Mouse (Mus musculus) kidney, embryonic 16.5 days (tissue): ENCODE results near the gene Pecr. TPM values are rescaled to one million over a fixed set of nuclear protein-coding genes. Genes with fewer than 3 reads are reported as not detected.
A peak's percentile ranks its signal among the peaks of the same experiment; 100 is the strongest.

Experiments used
- ATAC-seq: fragments of 200-750 bp; cut with Nextera tagmentation; 2 replicates; pipeline ENCODE4 v1.8.0; 2017; ENCODE audit warnings: moderate TSS enrichment; ENCODE audit not compliant: low FRiP score, low TSS enrichment
- H3K27ac ChIP-seq: fragments of 300-500 bp; sonication (generic); 2 replicates; pipeline ENCODE4 v1.5.1; 2014; ENCODE audit warnings: low read length
- H3K27me3 ChIP-seq: fragments of 300-500 bp; sonication (generic); 2 replicates; pipeline ENCODE4 v1.6.1; 2014; ENCODE audit warnings: low read length, control low read depth, mixed read lengths; ENCODE audit not compliant: insufficient read depth
- H3K36me3 ChIP-seq: fragments of 300-500 bp; sonication (generic); 2 replicates; pipeline ENCODE4 v1.6.1; 2014; ENCODE audit warnings: low read length, control low read depth, mixed read lengths; ENCODE audit not compliant: insufficient read depth
- H3K4me1 ChIP-seq: fragments of 300-500 bp; sonication (generic); 2 replicates; pipeline ENCODE4 v1.6.1; 2014; ENCODE audit warnings: low read length, control low read depth, mixed read lengths; ENCODE audit not compliant: insufficient read depth
- H3K4me2 ChIP-seq: fragments of 300-500 bp; sonication (generic); replicated peaks from 2 replicates; pipeline ENCODE4 v1.6.1; 2014; ENCODE audit warnings: low read depth, low read length
- H3K4me3 ChIP-seq: fragments of 300-500 bp; sonication (generic); 2 replicates; pipeline ENCODE4 v1.5.1; 2014; ENCODE audit warnings: mild to moderate bottlenecking, low read length
- H3K9ac ChIP-seq: fragments of 300-500 bp; sonication (generic); replicated peaks from 2 replicates; pipeline ENCODE4 v1.6.1; 2014; ENCODE audit warnings: low read length
- H3K9me3 ChIP-seq: fragments of 300-500 bp; sonication (generic); 2 replicates; pipeline ENCODE4 v1.6.1; 2016; ENCODE audit warnings: low read length, control low read depth
- WGBS: fragments of 180-500 bp; shearing (Covaris S2); extraction: QIAGEN DNeasy Blood & Tissue Kit; methylation state at CpG from one replicate; pipeline ENCODE4 v1.1.7; 2014; 5-methylcytosine and 5-hydroxymethylcytosine counted together
- polyA plus RNA-seq: library from polyadenylated mRNA; unstranded; fragments of >200 nt; fragmentation: Nextera tagmentation; extraction: Ambion mirVana; gene quantifications from 2 replicates; pipeline ENCODE4 v1.2.1, GENCODE M21; 2015

Gene Pecr
- polyA plus RNA-seq, result 62.5 and 70.7 TPM in 2 replicates

DNA sequence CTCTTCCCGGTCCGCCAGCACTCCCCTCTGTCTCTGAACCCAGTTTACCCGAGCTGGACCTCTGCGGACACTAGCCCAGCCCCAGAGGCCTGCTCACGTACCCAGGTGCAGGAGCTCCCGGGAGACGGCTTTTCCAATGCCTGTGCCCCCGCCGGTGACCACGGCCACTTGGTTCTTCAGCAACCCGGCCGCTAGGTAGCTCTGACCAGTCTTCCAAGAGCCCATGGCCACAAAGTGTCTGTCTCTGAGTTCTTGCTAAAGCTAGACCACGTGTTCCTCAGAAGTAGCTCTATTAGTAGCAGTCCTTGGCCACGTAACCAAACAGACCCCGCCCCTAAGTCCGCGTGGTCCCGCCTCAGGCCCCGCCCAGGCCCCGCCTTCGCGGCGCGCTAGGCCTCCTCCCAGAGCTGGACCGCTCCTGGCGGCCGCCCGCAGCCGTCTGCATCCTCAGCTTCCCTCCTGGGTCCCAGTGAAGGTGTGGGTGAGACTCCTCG is at the start of gene Pecr, which contains the start of gene Tmem169:
Gene Pecr, minus strand, starts transcription at position 323 of the 494 bp plus-strand sequence.
Gene Tmem169, plus strand, starts transcription at position 378 of the 494 bp plus-strand sequence.
- peak; percentile 98 for ATAC-seq
- Histone ChIP-seq H3K9ac (peak within 1 kb of the TSS; percentile 81), H3K27ac (peak within 1 kb of the TSS; percentile 68), H3K4me3 (peak within 1 kb of the TSS; percentile 74), H3K36me3 (no peaks in the 10 kb centered on the region), H3K27me3 (no peaks in the 10 kb centered on the region), H3K4me2 (peak within 1 kb of the TSS; percentile 89), H3K4me1 (peaks cover 7% of the 10 kb centered on the region; the same call in 1 of the 2 replicates), H3K9me3 (no peaks in the 10 kb centered on the region)
- under 1% methylated on average over 30 of the region's 30 CpGs for WGBS

DNA sequence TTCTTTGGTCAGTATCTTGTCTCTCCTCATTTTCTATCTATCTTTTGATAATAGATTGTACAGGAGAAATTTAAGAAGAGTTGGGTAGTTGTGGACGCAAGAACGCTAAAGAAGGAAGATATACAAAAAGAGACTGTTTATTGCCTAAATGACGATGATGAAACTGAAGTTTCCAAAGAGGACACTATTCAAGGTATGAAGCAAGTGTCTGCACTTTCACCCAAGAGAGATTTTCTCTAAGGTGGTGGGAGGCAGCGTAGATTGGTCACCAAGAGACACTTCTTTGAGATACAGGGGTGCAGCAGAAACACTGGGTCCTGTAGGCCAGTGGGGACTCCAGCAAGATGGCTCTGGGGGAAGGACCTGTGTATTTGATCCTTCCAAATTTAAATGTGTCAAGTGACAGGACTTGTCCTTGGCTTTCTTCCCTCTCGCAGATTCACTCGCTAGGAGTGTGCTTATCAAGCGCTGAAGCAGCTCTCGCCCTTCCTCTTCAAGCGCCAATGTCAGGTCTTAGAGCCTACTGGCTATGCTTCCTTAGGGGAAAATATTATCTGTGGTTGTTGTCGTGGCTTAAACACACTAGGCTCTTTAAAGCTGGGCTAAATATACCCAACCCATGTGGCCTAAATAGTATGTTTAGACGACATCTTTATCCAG is 42.2 kb upstream of the Pecr start:
- Histone ChIP-seq H3K4me2 (no peak overlapping the region), H3K9ac (no peak overlapping the region), H3K4me1 (no peaks in the 10 kb centered on the region), H3K27me3 (no peaks in the 10 kb centered on the region), H3K27ac (no peak overlapping the region), H3K36me3 (peaks cover 55% of the 10 kb centered on the region), H3K9me3 (no peaks in the 10 kb centered on the region), H3K4me3 (no peak overlapping the region)
- 94% methylated on average over 11 of the region's 11 CpGs for WGBS
- no peak for ATAC-seq

- Histone ChIP-seq H3K4me3 (no peak overlapping the region), H3K9me3 (no peaks in the 10 kb centered on the region), H3K27ac (no peak overlapping the region), H3K27me3 (no peaks in the 10 kb centered on the region), H3K4me2 (no peak overlapping the region), H3K4me1 (no peaks in the 10 kb centered on the region), H3K9ac (no peak overlapping the region), H3K36me3 (peaks cover 56% of the 10 kb centered on the region)
- 90% methylated on average over 4 of the region's 4 CpGs for whole genome bisulfite sequencing
- no peak for ATAC-seq
Observed at GRCm38 (mm10) chr1:72323248-72323647, 39.1 kb upstream of the Pecr start.

- WGBS, result 96% methylated on average over 5 of the region's 5 CpGs
- Histone ChIP-seq H3K27me3 (no peaks in the 10 kb centered on the region), H3K9ac (no peak overlapping the region), H3K4me2 (no peak overlapping the region), H3K36me3 (peaks cover 47% of the 10 kb centered on the region), H3K9me3 (no peaks in the 10 kb centered on the region), H3K4me3 (no peak overlapping the region), H3K4me1 (no peaks in the 10 kb centered on the region), H3K27ac (no peak overlapping the region)
- ATAC-seq, result no peak
Observed at GRCm38 (mm10) chr1:72320759-72321158, 36.6 kb upstream of the Pecr start.

- ATAC-seq, result 0 out of 2 replicates have a peak, but pooled peaks have one; percentile 27
- WGBS, result 34% methylated on average over 7 of the region's 7 CpGs
- Histone ChIP-seq H3K36me3 (peaks cover 42% of the 10 kb centered on the region), H3K9ac (no peak overlapping the region), H3K4me2 (no peak overlapping the region), H3K4me3 (no peak overlapping the region), H3K27ac (no peak overlapping the region), H3K27me3 (no peaks in the 10 kb centered on the region), H3K9me3 (no peaks in the 10 kb centered on the region), H3K4me1 (no peaks in the 10 kb centered on the region)
Observed at GRCm38 (mm10) chr1:72316901-72317300, 32.8 kb upstream of the Pecr start.

GRCm38 (mm10) chr1:72316409-72316808 is 32.3 kb upstream of the Pecr start:
- H3K36me3 ChIP-seq, result peaks cover 43% of the 10 kb centered on the region
- H3K9me3 ChIP-seq, result no peaks in the 10 kb centered on the region
- no peak for ATAC-seq
- no peak overlapping the region for H3K9ac ChIP-seq
- H3K27ac ChIP-seq, result no peak overlapping the region
- WGBS, result 69% methylated on average over 8 of the region's 8 CpGs
- H3K27me3 ChIP-seq, result no peaks in the 10 kb centered on the region
- H3K4me3 ChIP-seq, result no peak overlapping the region
- H3K4me2 ChIP-seq, result no peak overlapping the region
- no peaks in the 10 kb centered on the region for H3K4me1 ChIP-seq

DNA sequence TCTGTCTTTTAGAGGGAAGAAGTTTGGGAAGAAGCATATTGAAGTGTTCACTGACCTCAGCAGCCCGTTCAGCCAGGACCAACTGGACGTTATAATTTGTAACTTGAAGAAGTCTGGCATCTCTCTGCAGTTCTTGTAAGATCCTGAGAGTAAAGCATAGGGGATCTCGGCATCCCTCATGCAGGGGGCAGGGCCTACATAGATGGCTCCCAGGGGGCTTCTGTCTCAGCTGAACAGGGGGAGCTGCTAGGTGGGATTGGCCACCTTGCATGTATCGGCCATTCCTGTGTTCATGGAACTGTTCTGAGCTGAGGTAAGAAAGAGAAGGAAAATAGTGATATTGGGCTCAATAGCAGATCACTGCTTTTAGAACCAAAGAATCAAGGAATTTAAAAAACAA is 31.3 kb upstream of the Pecr start:
- peaks cover 35% of the 10 kb centered on the region for H3K36me3 ChIP-seq
- ATAC-seq, result no peak
- H3K4me3 ChIP-seq, result no peak overlapping the region
- H3K9ac ChIP-seq, result no peak overlapping the region
- no peak overlapping the region for H3K27ac ChIP-seq
- H3K27me3 ChIP-seq, result no peaks in the 10 kb centered on the region
- no peaks in the 10 kb centered on the region for H3K4me1 ChIP-seq
- no peaks in the 10 kb centered on the region for H3K9me3 ChIP-seq
- WGBS, result 76% methylated on average over 4 of the region's 4 CpGs
- no peak overlapping the region for H3K4me2 ChIP-seq

DNA sequence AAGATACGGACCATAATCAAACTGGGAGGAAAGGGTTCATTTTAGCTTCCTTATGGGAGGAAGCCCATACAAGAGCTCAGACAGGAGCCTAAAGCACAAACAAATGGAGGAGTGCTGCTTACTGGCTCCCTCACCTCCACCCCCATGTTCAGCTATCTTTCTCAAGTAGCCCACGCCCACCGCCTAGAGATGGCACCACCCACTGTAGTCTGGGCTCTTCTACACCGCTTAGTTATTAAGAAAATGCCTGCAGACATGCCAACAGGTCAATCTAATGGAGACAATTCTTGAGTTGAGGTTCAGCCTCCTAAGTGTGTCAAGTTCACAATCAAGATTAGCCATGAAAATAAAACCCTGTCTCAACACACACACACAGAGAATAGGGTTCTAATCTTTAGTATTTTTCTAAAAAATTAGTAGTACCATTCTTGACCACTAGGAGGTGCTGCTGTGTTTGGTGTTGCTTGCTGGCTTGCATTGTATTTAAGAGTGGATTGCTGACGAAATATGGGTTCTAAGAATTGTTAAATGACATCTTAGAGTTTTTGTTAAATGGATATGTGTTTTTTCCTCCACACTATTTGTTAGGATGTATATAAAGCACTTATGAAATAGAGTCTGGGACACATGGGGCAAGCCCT is 29.4 kb upstream of the Pecr start:
- H3K4me2 ChIP-seq, result no peak overlapping the region
- ATAC-seq, result no peak
- no peak overlapping the region for H3K9ac ChIP-seq
- H3K4me3 ChIP-seq, result no peak overlapping the region
- H3K27ac ChIP-seq, result no peak overlapping the region
- H3K9me3 ChIP-seq, result no peaks in the 10 kb centered on the region
- 82% methylated on average over 5 of the region's 5 CpGs for WGBS
- no peaks in the 10 kb centered on the region for H3K27me3 ChIP-seq
- H3K4me1 ChIP-seq, result peaks cover 12% of the 10 kb centered on the region
- H3K36me3 ChIP-seq, result peaks cover 20% of the 10 kb centered on the region; the same call in 1 of the 2 replicates

- H3K36me3 ChIP-seq, result peaks cover 17% of the 10 kb centered on the region; the same call in 1 of the 2 replicates
- ATAC-seq, result no peak
- no peaks in the 10 kb centered on the region for H3K27me3 ChIP-seq
- no peak overlapping the region for H3K4me2 ChIP-seq
- no peak overlapping the region for H3K9ac ChIP-seq
- H3K4me1 ChIP-seq, result peaks cover 19% of the 10 kb centered on the region
- H3K4me3 ChIP-seq, result no peak overlapping the region
- no peaks in the 10 kb centered on the region for H3K9me3 ChIP-seq
- 83% methylated on average over 9 of the region's 9 CpGs for WGBS
- no peak overlapping the region for H3K27ac ChIP-seq
Observed at GRCm38 (mm10) chr1:72312701-72313398, 28.7 kb upstream of the Pecr start.
